Mouse (Mus musculus): ENCODE data around the gene Notum. TPM values are rescaled to one million over a fixed set of nuclear protein-coding genes. Genes with fewer than 3 reads are reported as not detected.
A peak's percentile ranks its signal among the peaks of the same experiment; 100 is the strongest.

The Notum gene
- total and polyA plus RNA-seq, 3 experiments = 0.23 to 0.35 TPM; not detected in 1

GRCm38 (mm10) chr11:120672687-120673593 lies 12.0 kb upstream of the Notum start, which contains the start of gene Aspscr1:
Gene Aspscr1, plus strand, starts transcription at chr11:120672973.
- intact Hi-C loops (cut with DNase I) = loop anchor here (5.0 kb wide), 1 partner anchor 41 kb away; the partner anchor contains the start of gene Mafg
- TF ChIP-seq POLR2A (IDR thresholded peaks at IDR 0.05; ENCODE audit: insufficient read depth, low read depth, low read length) (peak; percentile 72), EP300 (IDR thresholded peaks at IDR 0.05; ENCODE audit: insufficient read depth, low read depth, low read length) (no peak)
- H3K9ac ChIP-seq (ENCODE audit: low read depth, low read length) = peak within 1 kb of the TSS; percentile 88
- H3K79me2 ChIP-seq (replicated peaks; ENCODE audit: control insufficient read depth, insufficient read depth, low read length) = no peaks in the 10 kb centered on the region
- DNase-seq = peak; percentile 98
- peak within 1 kb of the TSS; percentile 99 for H3K27ac ChIP-seq
- H3K4me1 ChIP-seq (ENCODE audit: control insufficient read depth, insufficient read depth, low read length) = peaks cover 4% of the 10 kb centered on the region
- peak within 1 kb of the TSS; percentile 90 for H3K4me3 ChIP-seq
- H3K36me3 ChIP-seq (ENCODE audit: control insufficient read depth, insufficient read depth, low read length) = no peaks in the 10 kb centered on the region
- no peaks in the 10 kb centered on the region for H3K27me3 ChIP-seq (ENCODE audit: control insufficient read depth, insufficient read depth, low read length)
- WGBS = 1% methylated on average over 83 of the region's 83 CpGs

GRCm38 (mm10) chr11:120666617-120667016 lies 5.6 kb upstream of the Notum start:
- Histone ChIP-seq H3K27ac (no peak overlapping the region), H3K36me3 (ENCODE audit: control insufficient read depth, insufficient read depth, low read length) (no peaks in the 10 kb centered on the region), H3K27me3 (ENCODE audit: control insufficient read depth, insufficient read depth, low read length) (peaks cover 3% of the 10 kb centered on the region; the same call in 1 of the 2 replicates), H3K4me3 (no peak overlapping the region), H3K9ac (ENCODE audit: low read depth, low read length) (no peak overlapping the region), H3K4me1 (ENCODE audit: control insufficient read depth, insufficient read depth, low read length) (peaks cover 2% of the 10 kb centered on the region; the same call in 1 of the 2 replicates), H3K79me2 (replicated peaks; ENCODE audit: control insufficient read depth, insufficient read depth, low read length) (no peaks in the 10 kb centered on the region)
- peak in 1 of 2 experiments; percentile 48 for DNase-seq
- intact Hi-C loops (cut with DNase I) = no loop called here
- WGBS = 10% methylated on average over 3 of the region's 3 CpGs
- TF ChIP-seq EP300 (IDR thresholded peaks at IDR 0.05; ENCODE audit: insufficient read depth, low read depth, low read length) (no peak), CTCF (IDR thresholded peaks at IDR 0.05) (no peak), POLR2A (IDR thresholded peaks at IDR 0.05; ENCODE audit: insufficient read depth, low read depth, low read length) (no peak)

- 76% methylated on average over 3 of the region's 3 CpGs for WGBS
- Histone ChIP-seq H3K4me3 (no peak overlapping the region), H3K79me2 (replicated peaks; ENCODE audit: control insufficient read depth, insufficient read depth, low read length) (no peaks in the 10 kb centered on the region), H3K27ac (no peak overlapping the region), H3K9ac (ENCODE audit: low read depth, low read length) (no peak overlapping the region), H3K36me3 (ENCODE audit: control insufficient read depth, insufficient read depth, low read length) (no peaks in the 10 kb centered on the region), H3K27me3 (ENCODE audit: control insufficient read depth, insufficient read depth, low read length) (peaks cover 13% of the 10 kb centered on the region), H3K4me1 (ENCODE audit: control insufficient read depth, insufficient read depth, low read length) (peaks cover 2% of the 10 kb centered on the region; the same call in 1 of the 2 replicates)
- intact Hi-C loops (cut with DNase I) = no loop called here
- TF ChIP-seq EP300 (IDR thresholded peaks at IDR 0.05; ENCODE audit: insufficient read depth, low read depth, low read length) (peak; percentile 91), POLR2A (IDR thresholded peaks at IDR 0.05; ENCODE audit: insufficient read depth, low read depth, low read length) (no peak)
- peak; percentile 75 to 82 for DNase-seq
These were observed 4.4 kb upstream of the Notum start for GRCm38 (mm10) chr11:120665406-120665805.

GRCm38 (mm10) chr11:120663714-120664113 lies 2.7 kb upstream of the Notum start:
- DNase-seq = no peak
- intact Hi-C loops (cut with DNase I) = no loop called here
- Histone ChIP-seq H3K27me3 (ENCODE audit: control insufficient read depth, insufficient read depth, low read length) (peaks cover 23% of the 10 kb centered on the region), H3K36me3 (ENCODE audit: control insufficient read depth, insufficient read depth, low read length) (no peaks in the 10 kb centered on the region), H3K9ac (ENCODE audit: low read depth, low read length) (no peak overlapping the region), H3K4me1 (ENCODE audit: control insufficient read depth, insufficient read depth, low read length) (peaks cover 3% of the 10 kb centered on the region; the same call in 1 of the 2 replicates), H3K79me2 (replicated peaks; ENCODE audit: control insufficient read depth, insufficient read depth, low read length) (no peaks in the 10 kb centered on the region), H3K4me3 (no peak overlapping the region), H3K27ac (no peak overlapping the region)
- WGBS = 95% methylated on average over 5 of the region's 5 CpGs
- TF ChIP-seq CTCF (IDR thresholded peaks at IDR 0.05) (no peak), EP300 (IDR thresholded peaks at IDR 0.05; ENCODE audit: insufficient read depth, low read depth, low read length) (no peak), POLR2A (IDR thresholded peaks at IDR 0.05; ENCODE audit: insufficient read depth, low read depth, low read length) (no peak)

GRCm38 (mm10) chr11:120662759-120663158 lies 1.8 kb upstream of the Notum start:
- no peak for TF ChIP-seq POLR2A (IDR thresholded peaks at IDR 0.05; ENCODE audit: insufficient read depth, low read depth, low read length)
- no peak for TF ChIP-seq CTCF (IDR thresholded peaks at IDR 0.05)
- no peak for TF ChIP-seq EP300 (IDR thresholded peaks at IDR 0.05; ENCODE audit: insufficient read depth, low read depth, low read length)
- WGBS = 49% methylated on average over 6 of the region's 6 CpGs
- peaks cover 23% of the 10 kb centered on the region for H3K27me3 ChIP-seq (ENCODE audit: control insufficient read depth, insufficient read depth, low read length)

More at GRCm38 (mm10) chr11:120662759-120663158, 1.8 kb upstream of the Notum start:
- Histone ChIP-seq H3K9ac (ENCODE audit: low read depth, low read length) (no peak overlapping the region), H3K4me3 (no peak overlapping the region), H3K27ac (no peak overlapping the region), H3K79me2 (replicated peaks; ENCODE audit: control insufficient read depth, insufficient read depth, low read length) (no peaks in the 10 kb centered on the region), H3K4me1 (ENCODE audit: control insufficient read depth, insufficient read depth, low read length) (peaks cover 3% of the 10 kb centered on the region; the same call in 1 of the 2 replicates), H3K36me3 (ENCODE audit: control insufficient read depth, insufficient read depth, low read length) (no peaks in the 10 kb centered on the region)
- no peak for DNase-seq
- intact Hi-C loops (cut with DNase I) = no loop called here

All from heart, adult 2 months (tissue).